Mouse (Mus musculus): ENCODE measurements around the gene Fbln2.

- TF ChIP-seq CTCF (conservative IDR thresholded peaks at IDR 0.05; ENCODE audit: low read length) (peak; percentile 92), NANOG (IDR thresholded peaks at IDR 0.05; ENCODE audit: borderline replicate concordance, low read length) (no peak), POU5F1 (IDR thresholded peaks at IDR 0.05; ENCODE audit: borderline replicate concordance, low read length) (no peak)
Observed at GRCm38 (mm10) chr6:91186161-91186931, 25.9 kb upstream of the Fbln2 start.

All from E14TG2a.4 (cell line).